Mouse (Mus musculus): ENCODE measurements around the gene Vopp1. TPM values are rescaled to one million over a fixed set of nuclear protein-coding genes. Genes with fewer than 3 reads are reported as not detected.

The Vopp1 gene
- polyA plus RNA-seq, 1 experiment from 2014 or later, result 11.9 TPM

DNA sequence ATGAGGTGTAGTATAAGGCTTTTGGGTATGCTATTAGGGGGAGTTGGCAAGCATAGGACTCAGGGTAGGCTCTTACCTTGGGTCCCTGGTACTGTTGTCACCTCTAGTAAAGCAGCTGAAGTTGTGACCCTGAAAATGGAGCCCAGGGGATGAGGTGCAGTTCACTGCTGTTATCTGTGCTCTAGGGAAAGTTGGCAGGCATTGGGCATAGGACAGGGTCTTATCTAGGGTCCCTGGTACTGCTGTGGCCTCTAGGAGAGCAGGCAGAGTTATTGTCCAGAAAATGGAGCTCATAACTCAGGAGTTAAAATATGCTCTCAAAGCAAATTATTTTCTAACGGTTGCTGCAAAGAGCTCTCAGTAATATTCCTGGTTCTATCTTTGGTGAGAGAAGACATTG is 103.6 kb downstream of the Vopp1 start:
- Histone ChIP-seq H3K9ac (ENCODE audit: low read depth, low read length) (no peak overlapping the region), H3K27ac (ENCODE audit: low read depth, low read length) (no peak overlapping the region), H3K9me3 (ENCODE audit: control insufficient read depth) (no peaks in the 10 kb centered on the region), H3K4me2 (replicated peaks; ENCODE audit: low read depth) (no peak overlapping the region), H3K4me3 (ENCODE audit: low read depth, low read length) (no peak overlapping the region), H3K4me1 (replicated peaks; ENCODE audit: control insufficient read depth, insufficient read depth, low read length) (no peaks in the 10 kb centered on the region), H3K27me3 (replicated peaks; ENCODE audit: control insufficient read depth, insufficient read depth, low read length) (no peaks in the 10 kb centered on the region), H3K36me3 (ENCODE audit: control insufficient read depth, insufficient read depth) (peaks cover 10% of the 10 kb centered on the region; the same call in 1 of the 2 replicates)
- TF ChIP-seq CTCF (IDR thresholded peaks at IDR 0.05; ENCODE audit: low read depth), result no peak
- WGBS, result 92% methylated on average over 1 of the region's 1 CpGs
- no peak for ATAC-seq

DNA sequence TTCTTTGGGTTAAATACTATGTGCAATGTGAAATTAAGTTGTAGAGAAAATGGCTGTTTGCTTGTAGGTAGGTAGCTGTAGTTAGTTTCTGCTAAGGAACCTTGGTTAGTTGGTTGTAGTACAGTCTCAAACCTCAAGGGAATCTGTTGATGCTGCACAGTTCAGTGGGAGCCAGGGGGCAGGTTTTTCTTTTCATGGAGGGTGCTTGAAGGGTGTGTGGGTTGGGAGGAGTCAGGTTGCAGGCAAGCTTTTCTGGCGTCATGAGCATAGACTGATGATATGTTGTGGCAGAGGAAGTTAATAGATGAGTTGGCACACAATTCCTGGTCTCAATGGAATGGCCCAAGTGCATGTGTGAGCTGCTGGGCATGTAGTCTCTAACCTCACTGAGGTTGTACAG is 113.2 kb downstream of the Vopp1 start:
- Histone ChIP-seq H3K4me1 (replicated peaks; ENCODE audit: control insufficient read depth, insufficient read depth, low read length) (no peaks in the 10 kb centered on the region), H3K27ac (ENCODE audit: low read depth, low read length) (no peak overlapping the region), H3K9ac (ENCODE audit: low read depth, low read length) (no peak overlapping the region), H3K36me3 (ENCODE audit: control insufficient read depth, insufficient read depth) (no peaks in the 10 kb centered on the region), H3K27me3 (replicated peaks; ENCODE audit: control insufficient read depth, insufficient read depth, low read length) (no peaks in the 10 kb centered on the region), H3K9me3 (ENCODE audit: control insufficient read depth) (no peaks in the 10 kb centered on the region), H3K4me3 (ENCODE audit: low read depth, low read length) (no peak overlapping the region), H3K4me2 (replicated peaks; ENCODE audit: low read depth) (no peak overlapping the region)
- 14% methylated on average over 1 of the region's 1 CpGs for WGBS
- ATAC-seq, result no peak
- 0 out of 2 replicates have a peak, but pooled peaks have one; percentile 13 for TF ChIP-seq CTCF (IDR thresholded peaks at IDR 0.05; ENCODE audit: low read depth)

DNA sequence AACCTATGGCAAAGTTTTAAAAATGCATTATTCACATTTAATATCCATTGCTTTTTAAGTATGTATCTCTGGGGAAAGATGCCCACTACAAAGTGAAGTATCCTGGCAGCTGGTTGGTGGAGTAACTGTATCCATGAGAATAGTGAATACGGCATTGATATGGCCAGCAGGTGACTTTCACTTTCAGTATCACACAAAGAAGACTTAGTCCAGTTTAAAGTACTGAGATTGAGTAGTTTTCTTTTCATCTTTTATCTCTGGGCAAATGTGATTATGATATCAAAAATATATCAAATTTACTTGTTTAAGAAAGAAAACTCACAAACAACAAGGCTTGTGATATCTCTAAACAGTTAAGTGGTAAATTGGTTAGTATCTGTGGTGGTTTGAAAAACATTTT is 118.2 kb downstream of the Vopp1 start:
- no peak overlapping the region for H3K4me3 ChIP-seq (ENCODE audit: low read depth, low read length)
- H3K9me3 ChIP-seq (ENCODE audit: control insufficient read depth), result no peaks in the 10 kb centered on the region
- no peaks in the 10 kb centered on the region for H3K36me3 ChIP-seq (ENCODE audit: control insufficient read depth, insufficient read depth)
- H3K27me3 ChIP-seq (replicated peaks; ENCODE audit: control insufficient read depth, insufficient read depth, low read length), result no peaks in the 10 kb centered on the region
- H3K9ac ChIP-seq (ENCODE audit: low read depth, low read length), result no peak overlapping the region
- TF ChIP-seq CTCF (IDR thresholded peaks at IDR 0.05; ENCODE audit: low read depth), result no peak
- no peak for ATAC-seq
- H3K4me1 ChIP-seq (replicated peaks; ENCODE audit: control insufficient read depth, insufficient read depth, low read length), result no peaks in the 10 kb centered on the region
- no peak overlapping the region for H3K4me2 ChIP-seq (replicated peaks; ENCODE audit: low read depth)
- H3K27ac ChIP-seq (ENCODE audit: low read depth, low read length), result no peak overlapping the region
- 58% methylated on average over 1 of the region's 1 CpGs for WGBS

DNA sequence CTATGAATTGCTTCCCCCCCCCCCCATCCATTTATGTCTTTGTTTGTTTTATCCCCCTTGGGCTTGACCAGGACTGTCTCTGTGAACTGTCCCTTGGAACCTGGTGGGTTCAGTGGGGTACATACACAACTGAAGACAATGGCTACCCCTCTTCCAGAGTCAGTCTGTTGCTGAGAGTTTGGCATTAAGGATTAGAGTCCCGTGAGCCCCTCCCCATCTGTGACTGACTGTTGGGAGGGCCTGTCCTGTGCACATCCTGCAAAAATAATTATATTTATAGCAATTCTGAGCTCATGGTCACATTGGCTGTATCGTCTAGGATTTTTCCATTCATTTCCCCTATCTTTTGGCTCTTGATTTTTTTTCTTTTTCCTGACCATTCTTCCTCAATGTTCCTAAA is 121.3 kb downstream of the Vopp1 start:
- 19% methylated on average over 2 of the region's 2 CpGs for WGBS
- no peak for ATAC-seq
- Histone ChIP-seq H3K9ac (ENCODE audit: low read depth, low read length) (peak overlapping the region; percentile 60; the same call in 1 of the 2 replicates), H3K4me2 (replicated peaks; ENCODE audit: low read depth) (peak overlapping the region; percentile 79), H3K27me3 (replicated peaks; ENCODE audit: control insufficient read depth, insufficient read depth, low read length) (no peaks in the 10 kb centered on the region), H3K27ac (ENCODE audit: low read depth, low read length) (no peak overlapping the region), H3K4me3 (ENCODE audit: low read depth, low read length) (peak overlapping the region; percentile 58), H3K36me3 (ENCODE audit: control insufficient read depth, insufficient read depth) (no peaks in the 10 kb centered on the region), H3K9me3 (ENCODE audit: control insufficient read depth) (no peaks in the 10 kb centered on the region), H3K4me1 (replicated peaks; ENCODE audit: control insufficient read depth, insufficient read depth, low read length) (no peaks in the 10 kb centered on the region)
- no peak for TF ChIP-seq CTCF (IDR thresholded peaks at IDR 0.05; ENCODE audit: low read depth)

DNA sequence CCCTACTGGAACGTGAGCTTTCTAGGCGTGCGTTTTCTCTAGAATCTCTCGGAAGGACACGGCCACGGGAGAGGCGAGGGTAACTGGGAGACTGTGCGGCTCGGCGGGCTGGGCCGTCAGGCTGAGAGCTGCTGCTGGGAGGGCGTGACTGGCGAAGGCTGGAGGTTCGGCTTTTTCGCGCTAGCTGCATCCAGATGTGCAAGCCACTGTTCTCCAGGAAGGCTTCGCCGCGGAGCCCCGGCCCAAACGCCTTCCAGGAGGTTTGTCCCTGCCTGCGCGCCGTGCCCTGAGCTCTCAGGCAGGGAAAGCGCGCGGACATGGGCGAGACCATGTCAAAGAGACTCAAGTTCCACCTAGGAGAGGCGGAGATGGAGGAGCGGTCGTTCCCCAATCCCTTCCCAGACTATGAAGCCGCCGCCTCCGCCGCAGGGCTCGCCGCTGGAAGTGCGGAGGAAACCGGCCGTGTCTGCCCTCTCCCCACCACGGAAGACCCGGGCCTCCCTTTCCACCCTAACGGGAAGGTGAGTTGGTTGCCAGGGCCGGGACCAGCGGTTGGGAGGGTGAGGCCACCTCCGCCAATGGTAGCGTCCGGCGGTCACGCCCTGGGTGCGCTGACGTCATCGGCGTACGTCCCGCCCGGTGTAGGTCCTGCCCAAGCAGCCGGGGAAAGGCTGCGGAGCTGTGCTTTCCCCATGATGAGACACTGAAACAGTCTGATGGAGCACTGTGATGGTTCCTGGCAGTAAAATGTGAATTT is 122.0 kb downstream of the Vopp1 start:
- TF ChIP-seq CTCF (IDR thresholded peaks at IDR 0.05; ENCODE audit: low read depth), result 0 out of 2 replicates have a peak, but pooled peaks have one; percentile 1
- peak; percentile 100 for ATAC-seq
- no peaks in the 10 kb centered on the region for H3K27me3 ChIP-seq (replicated peaks; ENCODE audit: control insufficient read depth, insufficient read depth, low read length)
- H3K36me3 ChIP-seq (ENCODE audit: control insufficient read depth, insufficient read depth), result no peaks in the 10 kb centered on the region
- under 1% methylated on average over 59 of the region's 59 CpGs for WGBS
- H3K27ac ChIP-seq (ENCODE audit: low read depth, low read length), result peak overlapping the region; percentile 61
- peak overlapping the region; percentile 79 for H3K4me2 ChIP-seq (replicated peaks; ENCODE audit: low read depth)
- H3K9me3 ChIP-seq (ENCODE audit: control insufficient read depth), result no peaks in the 10 kb centered on the region
- peak overlapping the region; percentile 58 for H3K4me3 ChIP-seq (ENCODE audit: low read depth, low read length)
- H3K9ac ChIP-seq (ENCODE audit: low read depth, low read length), result peak overlapping the region; percentile 60
- no peaks in the 10 kb centered on the region for H3K4me1 ChIP-seq (replicated peaks; ENCODE audit: control insufficient read depth, insufficient read depth, low read length)

DNA sequence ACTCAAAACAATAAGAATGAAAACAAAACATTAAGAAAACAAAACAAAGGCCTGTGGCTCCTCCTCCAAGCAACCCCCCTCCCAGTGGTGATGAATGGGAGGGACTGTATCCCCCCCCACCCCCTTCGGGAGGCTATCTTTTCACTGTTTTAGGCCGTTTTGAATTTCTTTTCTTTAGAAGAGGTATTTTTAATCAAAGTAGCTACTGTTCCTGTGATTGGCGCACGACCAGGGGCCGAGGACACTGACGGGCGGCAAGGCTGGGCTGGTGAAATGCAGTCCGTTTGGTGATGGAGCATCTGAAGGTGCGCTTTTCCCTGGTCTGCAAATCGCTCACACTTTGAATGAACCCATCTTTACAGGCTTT is 122.6 kb downstream of the Vopp1 start, which contains the start of gene Lancl2:
Gene Lancl2, plus strand, starts transcription at position 165 of the 367 bp plus-strand sequence.
- H3K36me3 ChIP-seq (ENCODE audit: control insufficient read depth, insufficient read depth), result no peaks in the 10 kb centered on the region
- no peaks in the 10 kb centered on the region for H3K27me3 ChIP-seq (replicated peaks; ENCODE audit: control insufficient read depth, insufficient read depth, low read length)
- H3K4me3 ChIP-seq (ENCODE audit: low read depth, low read length), result peak within 1 kb of the TSS; percentile 58
- H3K4me2 ChIP-seq (replicated peaks; ENCODE audit: low read depth), result peak within 1 kb of the TSS; percentile 79
- no peak for TF ChIP-seq CTCF (IDR thresholded peaks at IDR 0.05; ENCODE audit: low read depth)
- H3K9ac ChIP-seq (ENCODE audit: low read depth, low read length), result peak within 1 kb of the TSS; percentile 60
- peak within 1 kb of the TSS; percentile 61 for H3K27ac ChIP-seq (ENCODE audit: low read depth, low read length)
- no peaks in the 10 kb centered on the region for H3K4me1 ChIP-seq (replicated peaks; ENCODE audit: control insufficient read depth, insufficient read depth, low read length)
- peak; percentile 14 for ATAC-seq
- under 1% methylated on average over 10 of the region's 10 CpGs for WGBS
- no peaks in the 10 kb centered on the region for H3K9me3 ChIP-seq (ENCODE audit: control insufficient read depth)

All from intestine, postnatal 0 days (tissue).